Mouse (Mus musculus) retina, adult 2 months (tissue): Measurements from ENCODE around the gene Zbtb37.

ENCODE experiments used
- DNase-seq: peaks from one replicate; pipeline ENCODE4 v3.0.0-alpha.2; 2012; ENCODE audit warnings: low read depth, low spot score

Gene Zbtb37

DNA sequence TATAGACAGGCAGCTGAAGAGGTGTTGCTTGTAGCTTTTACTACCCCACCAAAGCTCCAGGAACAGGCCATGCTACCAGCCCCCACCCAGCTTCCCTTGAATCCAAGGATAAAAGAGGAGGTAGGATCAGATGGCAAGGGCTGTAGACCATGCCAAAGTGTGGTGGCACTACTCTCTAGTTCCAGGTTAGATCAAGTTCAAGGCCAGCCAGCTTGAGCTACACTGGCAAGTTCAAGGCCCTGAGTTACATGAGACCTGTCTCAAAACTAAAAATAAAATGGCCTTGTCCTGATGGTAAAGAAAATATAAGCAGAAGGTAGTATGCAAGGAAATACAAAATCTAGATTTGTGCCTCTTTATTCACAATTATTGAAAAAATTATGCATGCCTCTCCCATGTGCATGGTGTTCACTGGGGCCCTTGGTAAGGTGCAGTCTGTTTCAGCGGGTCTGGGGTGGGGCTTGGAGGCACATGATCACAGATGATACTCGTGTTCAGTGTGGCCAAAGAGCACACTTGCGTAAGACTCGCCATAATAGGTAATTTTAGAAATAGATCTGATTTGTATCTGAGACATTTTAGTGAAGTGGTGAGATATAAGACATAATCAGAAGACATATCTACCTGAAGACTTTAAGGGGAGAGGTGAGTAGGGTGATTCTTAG lies 56.4 kb downstream of the Zbtb37 start, which contains the start of gene Serpinc1:
Serpinc1 (plus strand) TSS at position 515 of the 665 bp plus-strand sequence.
- no peak for DNase-seq

DNA sequence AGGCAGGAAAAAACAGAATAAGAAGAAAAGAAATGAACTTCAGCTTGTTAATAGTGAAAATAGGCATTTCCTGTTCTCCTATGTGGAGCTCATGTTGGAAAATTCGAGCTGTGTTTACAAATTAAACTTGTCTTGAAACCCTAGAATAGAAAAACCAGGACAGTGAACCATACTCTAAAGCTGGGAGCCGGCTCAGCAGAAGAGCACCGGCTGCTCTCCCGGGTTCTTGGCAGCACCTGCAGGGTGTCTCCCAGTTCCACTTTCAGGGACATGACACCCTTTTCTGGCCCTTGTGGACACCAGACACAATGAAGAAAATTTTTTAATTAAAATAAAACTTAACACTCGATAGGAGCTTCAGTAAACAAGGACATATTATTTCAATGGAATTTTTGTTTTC lies 66.0 kb downstream of the Zbtb37 start:
- DNase-seq: no peak

DNA sequence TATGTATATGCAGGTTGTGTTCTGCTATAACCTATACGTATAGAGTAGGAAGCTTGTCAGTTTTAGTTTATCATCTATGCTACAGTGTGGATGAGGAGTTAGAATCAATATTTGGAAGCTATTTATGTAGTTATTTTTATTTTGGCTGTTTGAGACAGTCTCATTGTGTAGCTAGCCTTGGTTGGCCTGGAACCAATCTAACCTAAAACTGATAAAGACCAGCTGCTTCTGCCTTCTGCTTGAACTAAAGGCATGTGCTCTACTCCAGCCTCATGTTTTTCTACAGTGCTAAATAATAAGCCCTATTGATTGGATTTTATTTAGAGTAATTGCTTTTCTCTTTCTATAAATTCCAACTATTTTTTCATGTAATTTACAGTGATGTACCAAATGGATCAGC lies 67.4 kb downstream of the Zbtb37 start:
- DNase-seq: no peak

DNA sequence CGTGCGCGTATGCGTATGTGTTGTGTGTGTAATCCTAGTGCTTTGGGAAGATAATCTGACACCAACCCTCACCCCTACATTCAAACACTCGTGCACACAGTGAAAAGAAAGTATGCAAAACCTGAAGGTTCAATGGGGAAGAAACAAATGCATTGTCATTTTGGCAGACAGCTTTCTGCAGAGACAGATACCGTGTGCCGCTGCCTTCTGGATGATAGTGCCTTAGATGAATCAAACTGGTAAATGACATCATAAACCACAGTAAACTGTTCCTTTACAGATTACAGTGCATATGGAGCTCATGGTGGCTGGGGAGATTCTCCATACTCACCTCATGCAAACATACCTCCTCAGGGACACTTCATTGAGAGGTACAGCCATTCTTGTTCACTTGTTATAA lies 71.5 kb downstream of the Zbtb37 start:
- DNase-seq: no peak
